Mouse (Mus musculus): ENCODE measurements around the gene Sdr39u1.

Gene Sdr39u1

DNA sequence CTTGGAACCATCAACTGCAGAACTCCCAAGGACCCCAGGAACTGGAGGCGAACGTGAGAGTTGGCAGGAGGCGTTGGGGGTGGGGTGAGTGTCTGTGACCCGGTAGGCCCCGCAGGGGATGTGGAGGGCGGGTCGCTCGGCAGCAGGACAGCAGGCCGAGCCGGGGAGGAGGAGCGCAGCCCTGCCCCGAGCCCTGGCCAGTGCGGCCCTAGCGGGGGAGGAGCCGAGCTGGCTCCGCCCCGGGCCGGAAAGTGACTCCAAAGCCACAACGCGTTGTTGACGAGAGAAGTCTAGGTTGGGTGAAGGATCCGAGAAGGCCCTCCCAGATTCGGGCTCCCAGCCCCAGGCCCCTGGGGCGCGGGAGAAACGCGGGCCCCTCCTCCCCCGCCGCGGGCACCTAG lies 15.4 kb downstream of the Sdr39u1 start, which contains the start of gene Khnyn:
Gene Khnyn, plus strand, starts transcription at position 235 of the 401 bp plus-strand sequence.
- DNase-seq (ENCODE audit: low spot score in 2 of 2) = peak; percentile 90 to 91

GRCm38 (mm10) chr14:55884166-55884565 lies 15.9 kb downstream of the Sdr39u1 start, which contains the start of gene Cbln3:
Cbln3 (minus strand) TSS chr14:55884392.
- peak in 1 of 2 experiments; percentile 34 for DNase-seq (ENCODE audit: low spot score in 2 of 2)

DNA sequence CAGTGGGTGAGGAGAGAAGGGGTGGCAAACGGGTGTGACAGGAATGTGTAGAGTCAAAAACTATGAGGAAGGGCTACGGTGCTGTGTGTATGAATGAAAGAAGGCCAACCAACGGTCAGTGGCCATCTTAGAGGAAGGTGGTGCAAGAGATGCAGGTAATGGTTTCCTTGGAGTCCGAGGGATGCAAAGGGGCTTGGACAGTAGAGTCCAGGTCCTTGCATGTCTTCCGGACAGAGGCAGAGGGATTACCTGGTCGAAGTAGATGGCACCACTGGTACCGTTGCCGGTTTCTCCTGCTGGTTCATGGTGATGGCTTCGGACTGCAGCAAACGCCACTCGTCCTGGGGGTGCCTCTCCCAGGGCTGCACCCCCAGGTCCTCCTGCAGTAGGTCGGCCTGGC lies 16.4 kb downstream of the Sdr39u1 start:
- DNase-seq (ENCODE audit: low spot score in 2 of 2) = no peak

DNA sequence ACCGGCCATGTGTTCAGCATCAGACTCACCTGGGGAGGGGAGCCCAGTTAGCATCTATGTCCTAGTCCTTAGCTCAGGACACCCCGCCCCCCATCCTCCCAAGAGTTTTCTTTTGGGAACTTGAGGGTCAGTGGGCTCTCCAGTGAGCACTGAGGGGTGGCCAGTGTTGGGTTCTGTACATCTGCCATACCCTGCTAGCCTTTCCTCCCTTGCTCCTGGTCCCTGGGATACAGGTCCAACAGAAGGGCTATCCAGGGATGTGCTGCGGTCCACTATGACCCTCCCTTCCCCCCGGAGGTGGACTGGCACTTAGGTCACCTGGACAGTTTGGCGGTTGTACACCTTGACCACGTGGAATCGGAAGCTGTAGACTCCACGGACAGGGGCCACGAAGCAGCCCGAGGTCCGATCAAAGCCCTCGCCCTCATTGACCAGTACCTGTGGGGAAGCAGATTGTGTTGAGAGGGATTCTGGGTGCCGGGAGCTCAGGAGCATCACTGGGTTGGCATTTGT lies 16.9 kb downstream of the Sdr39u1 start:
- DNase-seq (ENCODE audit: low spot score in 2 of 2) = no peak

- no peak for DNase-seq (ENCODE audit: low spot score in 2 of 2)
Measured at GRCm38 (mm10) chr14:55882171-55882641, 17.9 kb downstream of the Sdr39u1 start.

- DNase-seq (ENCODE audit: low spot score in 2 of 2) = no peak
Measured at GRCm38 (mm10) chr14:55880982-55881381, 19.1 kb downstream of the Sdr39u1 start.

DNA sequence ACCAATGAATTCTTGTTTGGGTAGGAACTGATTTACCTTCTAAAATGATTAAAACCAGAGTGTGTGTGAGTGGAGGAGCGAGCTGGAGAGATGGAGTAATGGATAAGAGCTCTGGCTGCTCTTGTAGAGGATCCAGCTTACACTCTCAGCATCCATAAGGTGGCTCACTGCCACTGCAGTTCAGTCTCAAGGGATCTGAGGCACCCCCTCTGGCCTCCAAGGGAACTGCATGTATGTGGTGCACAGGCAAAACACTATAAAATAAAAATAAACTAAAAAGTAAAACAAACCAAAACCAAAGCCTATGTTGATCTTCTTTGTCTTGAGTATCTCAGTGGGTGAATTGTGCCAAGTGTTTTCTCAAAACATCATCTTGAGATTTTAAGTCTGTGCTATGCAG lies 20.5 kb downstream of the Sdr39u1 start:
- DNase-seq (ENCODE audit: low spot score in 2 of 2) = peak; percentile 69 to 74

GRCm38 (mm10) chr14:55878316-55878940 lies 21.7 kb downstream of the Sdr39u1 start:
- DNase-seq (ENCODE audit: low spot score in 2 of 2) = no peak

- no peak for DNase-seq (ENCODE audit: low spot score in 2 of 2)
Measured at GRCm38 (mm10) chr14:55877469-55878315, 22.4 kb downstream of the Sdr39u1 start.

DNA sequence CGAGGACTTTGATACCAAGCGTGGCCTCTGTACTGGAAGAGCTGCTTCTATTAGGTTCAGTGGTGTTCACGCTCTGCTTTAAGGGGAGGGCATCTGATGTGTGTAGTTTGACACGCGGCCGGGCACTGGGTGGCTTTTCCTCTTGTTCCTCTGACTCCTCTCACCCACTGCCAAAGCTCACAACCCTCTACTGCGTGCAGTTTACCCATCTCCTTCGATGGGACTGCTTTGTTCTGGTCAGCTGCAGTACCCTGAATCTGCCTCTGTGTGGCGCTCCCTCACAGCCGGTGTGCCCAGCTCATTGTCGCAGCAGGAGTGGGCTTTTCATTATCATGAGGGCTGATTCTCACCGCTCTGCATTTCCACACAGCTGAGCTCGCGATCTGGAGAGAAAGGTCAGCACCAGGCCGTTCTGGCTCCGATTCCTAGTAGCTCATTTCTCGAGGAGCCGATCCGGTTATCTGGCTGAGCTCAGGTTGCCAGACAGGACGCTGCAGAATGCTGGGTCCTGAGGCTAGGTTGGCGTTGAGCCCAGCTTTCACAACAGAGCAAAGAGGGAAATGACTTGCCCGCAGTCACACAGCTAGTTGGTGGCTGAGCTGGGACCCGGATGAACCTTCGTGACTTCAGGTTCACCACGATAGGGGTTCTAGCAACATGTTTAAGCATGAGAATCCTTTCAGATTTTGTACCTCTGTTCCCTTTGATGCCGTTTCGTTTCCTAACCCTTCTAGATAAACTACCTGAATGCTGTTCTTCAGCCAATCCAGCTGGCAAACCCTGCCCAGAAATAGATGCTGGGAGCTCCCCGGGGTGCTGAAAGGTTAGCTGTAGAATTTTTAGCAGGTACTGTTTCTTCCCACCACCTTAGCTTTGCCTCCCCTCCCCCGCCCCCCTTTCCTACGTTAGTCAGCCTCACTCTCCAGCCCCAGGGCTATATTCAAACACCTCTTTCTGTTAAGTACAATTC lies 26.1 kb downstream of the Sdr39u1 start:
- peak; percentile 61 to 66 for DNase-seq (ENCODE audit: low spot score in 2 of 2)

- DNase-seq (ENCODE audit: low spot score in 2 of 2) = no peak
Measured at GRCm38 (mm10) chr14:55873242-55873713, 26.8 kb downstream of the Sdr39u1 start.

GRCm38 (mm10) chr14:55872551-55872950 lies 27.5 kb downstream of the Sdr39u1 start:
- no peak for DNase-seq (ENCODE audit: low spot score in 2 of 2)

DNA sequence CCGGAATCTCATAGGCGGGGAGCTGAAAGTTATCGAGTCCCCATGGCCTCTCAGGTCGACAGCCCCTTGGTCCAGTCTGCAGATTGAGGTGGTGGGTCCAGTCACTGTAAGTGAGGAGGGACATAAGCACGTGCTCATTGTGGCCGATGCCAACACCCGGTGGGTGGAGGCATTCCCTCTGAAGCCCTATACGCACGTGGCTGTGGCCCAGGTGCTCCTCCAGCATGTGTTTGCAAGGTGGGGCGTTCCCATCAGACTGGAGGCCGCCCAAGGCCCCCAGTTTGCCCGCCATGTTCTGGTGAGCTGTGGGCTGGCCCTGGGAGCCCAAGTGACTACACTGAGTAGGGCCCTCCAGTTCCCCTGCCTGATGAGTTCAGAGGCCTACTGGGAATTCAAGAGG lies 28.1 kb downstream of the Sdr39u1 start:
- no peak for DNase-seq (ENCODE audit: low spot score in 2 of 2)

- no peak for DNase-seq (ENCODE audit: low spot score in 2 of 2)
Measured at GRCm38 (mm10) chr14:55869538-55869937, 30.6 kb downstream of the Sdr39u1 start.

DNA sequence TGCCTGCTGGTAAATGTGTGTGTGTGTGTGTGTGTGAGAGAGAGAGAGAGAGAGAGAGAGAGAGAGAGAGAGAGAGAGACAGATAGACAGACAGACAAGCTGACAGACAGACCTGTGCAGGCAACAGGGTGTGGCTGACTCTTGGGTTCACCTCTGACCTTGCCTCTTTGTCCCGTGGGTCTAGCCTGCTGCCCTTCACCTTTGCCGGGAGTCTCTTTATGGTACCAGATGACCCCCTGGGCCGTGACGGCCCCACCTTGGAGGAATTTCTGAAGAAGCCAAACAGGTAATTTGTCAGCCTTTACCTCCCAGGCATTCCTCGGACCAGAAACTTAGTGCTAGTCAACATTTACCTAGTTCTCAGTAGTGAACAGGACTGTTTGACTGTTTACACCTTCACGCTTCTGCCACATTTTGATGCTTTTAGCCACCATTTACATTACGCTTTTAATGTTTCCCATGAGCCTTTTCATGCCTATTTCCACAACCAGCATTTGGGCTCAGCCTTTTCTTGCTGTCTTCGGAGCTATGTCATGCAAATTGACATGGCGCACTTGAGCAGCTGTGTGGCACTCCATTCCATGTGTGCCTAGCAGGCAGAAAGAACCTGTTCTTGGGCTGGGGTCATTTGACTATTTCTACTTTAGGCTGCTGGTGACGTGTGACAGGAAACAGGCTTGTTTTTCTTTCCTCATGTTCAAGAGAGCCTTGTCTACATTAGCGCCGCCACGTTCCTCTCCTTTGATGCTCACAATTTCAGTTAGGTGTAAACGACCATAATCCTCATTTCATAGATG lies 31.7 kb downstream of the Sdr39u1 start:
- DNase-seq (ENCODE audit: low spot score in 2 of 2) = no peak

DNA sequence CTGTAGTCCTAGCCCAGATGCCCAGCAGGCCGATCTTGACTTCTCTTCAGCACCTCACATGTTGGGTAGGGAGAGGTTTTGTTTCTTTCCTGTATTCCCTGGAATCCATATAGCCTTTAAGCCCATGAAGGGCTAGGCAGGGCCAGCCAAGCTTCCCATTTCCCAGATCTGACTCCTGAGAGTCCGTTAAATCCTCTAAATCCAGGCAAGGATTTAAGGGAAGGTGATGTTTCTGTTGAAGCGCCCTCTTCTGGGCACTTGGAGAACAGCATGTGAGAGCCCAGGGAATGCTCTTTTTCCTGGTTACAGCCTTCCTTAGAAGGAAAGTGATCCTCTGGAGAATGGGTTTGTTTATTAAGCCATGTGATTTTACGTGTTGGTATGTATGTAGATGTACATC lies 33.1 kb downstream of the Sdr39u1 start:
- DNase-seq (ENCODE audit: low spot score in 2 of 2) = no peak

DNA sequence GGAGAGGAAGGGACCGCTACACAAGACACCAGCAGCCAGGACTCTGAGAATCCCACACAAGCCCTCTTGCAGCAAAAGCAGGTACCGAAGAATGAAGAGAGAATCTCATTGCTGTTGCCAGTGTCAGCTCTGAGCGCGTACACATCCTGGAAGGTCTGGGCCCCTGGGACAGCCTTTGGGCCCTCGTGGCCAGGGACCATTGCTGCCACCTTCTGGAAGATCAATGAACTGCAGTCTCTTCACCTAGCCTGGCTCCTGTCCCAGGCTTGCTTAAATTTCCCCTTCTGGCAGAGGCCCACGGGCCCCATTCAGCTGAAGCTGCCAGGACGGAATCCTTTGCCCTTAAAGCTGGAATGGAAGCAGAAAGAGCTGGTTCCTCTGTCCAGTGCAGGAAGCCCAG lies 36.3 kb downstream of the Sdr39u1 start:
- DNase-seq (ENCODE audit: low spot score in 2 of 2) = peak; percentile 42 to 53

GRCm38 (mm10) chr14:55862970-55863369 lies 37.1 kb downstream of the Sdr39u1 start:
- no peak for DNase-seq (ENCODE audit: low spot score in 2 of 2)

DNA sequence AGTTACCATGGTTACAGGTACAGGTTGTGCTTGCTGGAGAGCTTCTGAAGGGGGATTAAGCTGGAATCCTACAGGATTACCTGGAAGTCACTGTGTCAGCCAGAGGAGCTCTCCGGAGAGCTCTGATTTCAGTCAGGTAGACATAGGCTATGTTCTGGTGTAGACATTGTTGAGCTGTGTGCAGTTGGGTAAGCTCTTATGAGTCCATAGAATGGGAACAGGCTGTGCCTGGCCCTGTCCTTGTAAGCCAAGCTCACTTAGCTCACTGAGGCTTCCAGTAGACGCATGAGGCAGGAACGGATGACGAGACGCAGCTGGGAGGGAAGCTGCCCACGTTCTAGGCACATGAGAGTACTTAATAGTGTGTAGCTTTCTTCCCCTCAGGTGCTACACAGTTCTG lies 37.9 kb downstream of the Sdr39u1 start:
- DNase-seq (ENCODE audit: low spot score in 2 of 2) = no peak

GRCm38 (mm10) chr14:55857588-55857987 lies 42.5 kb downstream of the Sdr39u1 start:
- no peak for DNase-seq (ENCODE audit: low spot score in 2 of 2)

Data from spleen, postnatal 36 days (tissue).